Mouse (Mus musculus): ENCODE results near the gene Cep164. TPM values are rescaled to one million over a fixed set of nuclear protein-coding genes. Genes with fewer than 3 reads are reported as not detected.

Cep164 gene
- total RNA-seq, 2 experiments from 2014 or later: 22.1 to 22.3 TPM

DNA sequence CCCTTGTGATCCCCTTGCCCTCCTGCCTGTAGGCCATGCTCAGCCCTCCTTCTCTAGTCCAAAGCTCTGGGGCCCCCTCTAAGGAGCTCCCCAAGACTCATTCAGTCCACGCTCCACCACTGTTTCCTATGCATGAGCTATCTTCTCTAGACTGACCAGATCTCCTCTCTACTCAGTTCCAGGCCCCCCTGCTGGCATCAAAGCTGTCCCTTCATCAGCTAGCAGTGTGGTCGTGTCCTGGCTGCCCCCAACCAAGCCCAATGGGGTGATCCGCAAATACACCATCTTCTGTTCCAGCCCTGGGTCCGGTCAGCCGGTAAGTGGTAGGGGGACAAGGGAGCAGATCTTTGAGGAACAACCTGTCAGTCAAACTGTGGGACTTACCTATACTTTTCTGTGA lies 96.6 kb downstream of the Cep164 start:
- no peak for ATAC-seq (replicated peaks; ENCODE audit: poor library complexity, severe bottlenecking)

DNA sequence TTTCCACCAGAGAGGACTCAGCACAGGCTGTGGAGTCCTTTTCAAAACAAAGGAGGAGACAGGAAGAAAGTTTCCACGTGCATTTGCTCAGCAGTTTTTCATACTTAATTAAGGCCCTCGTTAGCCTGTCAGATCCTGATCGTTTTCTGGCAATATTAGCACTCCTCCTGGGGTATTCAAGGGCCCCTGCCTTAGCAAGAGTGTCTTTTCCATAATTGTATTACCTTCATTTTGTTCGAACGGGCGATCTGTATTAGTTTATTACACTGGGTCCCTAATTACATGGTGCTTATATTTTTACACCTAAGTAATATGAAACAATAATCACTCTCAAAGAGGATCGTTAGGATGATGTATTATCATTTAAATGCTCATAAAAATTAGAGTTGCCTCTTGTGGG lies 108.5 kb downstream of the Cep164 start:
- no peak for ATAC-seq (replicated peaks; ENCODE audit: poor library complexity, severe bottlenecking)

Other genes with a start within 250 kb of the Cep164 start
- 44.3 and 77.0 TPM in 2 replicates for gene Bace1, start 9.9 kb upstream of the Cep164 start, total RNA-seq (2014; fragmentation: Nextera tagmentation)
- gene Bace1, start 9.9 kb upstream of the Cep164 start, total RNA-seq (2017): 48.5 and 62.9 TPM in 2 replicates
- gene Pcsk7, start 77.8 kb upstream of the Cep164 start, total RNA-seq (2014; fragmentation: Nextera tagmentation): 12.6 and 30.7 TPM in 2 replicates
- 11.3 and 13.9 TPM in 2 replicates for gene Pcsk7, start 77.8 kb upstream of the Cep164 start, total RNA-seq (2017)
- 26.8 and 31.6 TPM in 2 replicates for gene Rnf214, start 78.2 kb upstream of the Cep164 start, total RNA-seq (2014; fragmentation: Nextera tagmentation)
- gene Rnf214, start 78.2 kb upstream of the Cep164 start, total RNA-seq (2017): 16.6 and 22.4 TPM in 2 replicates
- not detected in 2 replicates for gene Tagln, start 107.4 kb upstream of the Cep164 start, total RNA-seq (2014; fragmentation: Nextera tagmentation)
- gene Tagln, start 107.4 kb upstream of the Cep164 start, total RNA-seq (2017): not detected in 2 replicates
- 31.0 and 57.9 TPM in 2 replicates for gene Sidt2, start 126.6 kb upstream of the Cep164 start, total RNA-seq (2014; fragmentation: Nextera tagmentation)
- 18.7 and 29.3 TPM in 2 replicates for gene Sidt2, start 126.6 kb upstream of the Cep164 start, total RNA-seq (2017)
- 30.6 and 32.3 TPM in 2 replicates for gene Pafah1b2, start 184.0 kb upstream of the Cep164 start, total RNA-seq (2014; fragmentation: Nextera tagmentation)
- 88.9 and 95.7 TPM in 2 replicates for gene Pafah1b2, start 184.0 kb upstream of the Cep164 start, total RNA-seq (2017)
- gene Sik3, start 184.1 kb upstream of the Cep164 start, total RNA-seq (2014; fragmentation: Nextera tagmentation): 35.8 and 59.8 TPM in 2 replicates
- 12.7 and 16.5 TPM in 2 replicates for gene Sik3, start 184.1 kb upstream of the Cep164 start, total RNA-seq (2017)